Mouse (Mus musculus) heart, adult 8-10 months (tissue): ENCODE measurements at regions not wholly inside any gene's neighbourhood (a gene's known extent, or its start where the extent isn't known, plus 50 kb on each side); places are given as distances from the start of the nearest gene placed in this dataset.
A peak's percentile ranks its signal among the peaks of the same experiment; 100 is the strongest.

Source experiments
- DNase-seq: peaks from one replicate; pipeline ENCODE4 v3.0.0; 2022; ENCODE audit warnings: low spot score

DNA sequence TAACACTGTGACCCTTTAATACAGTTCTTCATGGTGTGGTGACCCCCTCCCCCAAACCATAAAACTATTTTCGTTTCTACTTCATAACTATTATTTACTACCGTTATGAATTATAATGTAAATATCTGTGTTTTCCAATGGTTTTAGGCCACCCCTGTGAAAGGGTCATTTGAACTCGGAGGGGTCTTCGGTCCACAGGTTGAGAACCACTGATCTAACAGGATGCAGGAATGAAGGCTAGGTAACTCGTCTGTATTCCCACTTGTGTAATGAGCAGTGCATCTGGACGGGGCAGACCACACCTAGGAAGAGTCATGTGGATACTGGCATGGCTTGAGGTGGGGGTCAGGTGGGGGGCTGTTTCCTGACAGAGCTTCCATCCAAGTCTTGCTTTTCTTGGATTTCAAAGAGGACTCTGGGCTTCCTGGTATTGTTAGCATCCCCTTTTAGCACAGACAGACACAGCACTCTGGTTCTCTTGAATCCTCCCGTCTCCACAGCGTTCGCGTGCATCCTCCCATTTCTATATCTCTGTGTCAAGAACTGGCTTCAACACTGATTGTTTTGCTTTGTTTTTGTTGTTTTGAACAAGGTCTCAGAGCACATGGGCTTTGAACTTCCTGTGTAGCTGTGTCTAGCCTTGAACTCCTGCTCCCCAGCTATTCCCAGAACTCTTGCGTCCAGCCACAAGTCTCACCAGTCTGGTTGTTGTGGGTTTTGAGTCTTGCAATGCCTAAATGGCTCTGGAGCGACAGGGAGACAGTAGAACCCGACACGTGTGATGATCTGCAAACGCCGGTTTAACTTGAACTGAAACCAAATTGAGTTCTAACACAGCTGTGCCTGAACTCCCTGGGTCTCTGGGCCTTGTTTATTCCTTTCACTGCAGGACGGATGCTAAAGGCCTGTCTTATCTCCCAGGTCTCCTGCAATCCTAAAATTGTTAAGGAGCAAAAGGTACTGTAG, 75.4 kb upstream of the Ralgps2 start:
- DNase-seq = no peak

DNA sequence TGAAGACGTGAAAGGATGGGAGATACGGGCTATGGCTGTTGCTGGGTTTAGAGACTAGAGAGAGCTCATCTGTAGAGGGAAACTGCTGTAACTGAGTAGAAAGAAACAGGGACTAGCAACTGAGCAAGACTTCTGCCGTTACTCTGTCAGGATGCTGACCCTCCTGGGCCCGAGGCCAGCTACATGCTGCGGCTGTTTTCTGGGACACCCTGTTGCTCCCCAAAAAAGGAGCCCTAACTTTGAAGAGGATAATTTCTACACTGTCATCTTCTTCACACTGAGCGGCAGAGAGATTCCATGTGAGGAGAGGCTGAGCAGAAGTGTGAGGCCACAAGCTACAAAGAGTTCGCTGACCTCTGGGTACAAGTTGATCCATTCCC, 74.2 kb upstream of the Ralgps2 start:
- DNase-seq = no peak

DNA sequence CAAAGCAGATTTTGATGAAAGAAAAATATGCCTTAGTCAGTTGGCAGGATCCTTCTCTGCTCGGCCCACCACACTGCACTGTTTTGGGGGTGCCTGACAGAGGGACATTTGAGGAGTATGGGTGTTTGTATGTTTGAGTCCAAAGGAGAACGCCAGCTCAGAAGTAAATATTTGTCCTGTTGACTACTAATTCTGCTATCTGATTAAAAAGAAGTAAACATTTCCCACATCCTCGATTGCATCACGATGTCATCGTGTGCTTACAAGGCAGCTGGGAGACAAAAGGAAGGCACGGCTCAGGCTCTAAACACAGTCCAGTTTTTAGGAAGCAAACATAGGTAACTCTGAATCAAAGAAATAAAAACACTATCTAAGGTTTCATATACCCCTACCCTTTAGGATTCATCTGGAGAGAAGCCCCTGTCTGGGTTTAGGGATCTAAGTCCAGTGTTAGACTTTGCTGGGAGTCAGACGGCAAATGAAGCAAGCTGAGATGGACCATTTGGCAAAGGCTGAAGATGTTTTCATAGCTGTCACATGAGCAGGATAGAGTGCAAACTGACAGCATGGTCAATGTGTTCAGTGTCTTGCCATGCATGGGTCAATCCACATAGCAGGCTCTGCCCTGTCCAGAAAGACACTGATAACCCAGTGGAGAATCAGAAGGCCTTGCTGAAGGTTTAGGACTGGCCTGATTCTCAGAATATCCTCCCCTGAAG, 73.7 kb upstream of the Ralgps2 start:
- DNase-seq = no peak

- DNase-seq = no peak
Observed at GRCm38 (mm10) chr1:157011226-157011625, 71.8 kb upstream of the Ralgps2 start.

DNA sequence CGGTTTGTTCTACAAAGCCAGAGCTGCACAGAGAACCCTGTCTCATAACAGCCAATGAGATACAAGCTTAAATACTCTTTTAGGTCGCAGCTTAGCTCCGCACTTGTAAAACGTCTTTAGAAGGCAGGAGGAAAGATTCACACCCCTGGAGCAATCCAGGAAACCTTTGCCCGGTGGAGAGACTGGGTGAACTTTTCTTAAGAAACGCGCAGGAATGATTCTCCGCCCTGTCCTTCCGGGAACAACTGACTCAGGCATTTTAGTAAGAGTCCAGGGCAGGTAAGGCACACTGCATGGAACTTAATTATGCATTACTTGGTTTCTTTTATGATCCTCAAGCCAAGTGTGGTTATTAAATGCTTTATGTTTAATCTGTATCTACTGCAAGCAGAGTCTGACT, 70.0 kb upstream of the Ralgps2 start:
- DNase-seq = no peak

DNA sequence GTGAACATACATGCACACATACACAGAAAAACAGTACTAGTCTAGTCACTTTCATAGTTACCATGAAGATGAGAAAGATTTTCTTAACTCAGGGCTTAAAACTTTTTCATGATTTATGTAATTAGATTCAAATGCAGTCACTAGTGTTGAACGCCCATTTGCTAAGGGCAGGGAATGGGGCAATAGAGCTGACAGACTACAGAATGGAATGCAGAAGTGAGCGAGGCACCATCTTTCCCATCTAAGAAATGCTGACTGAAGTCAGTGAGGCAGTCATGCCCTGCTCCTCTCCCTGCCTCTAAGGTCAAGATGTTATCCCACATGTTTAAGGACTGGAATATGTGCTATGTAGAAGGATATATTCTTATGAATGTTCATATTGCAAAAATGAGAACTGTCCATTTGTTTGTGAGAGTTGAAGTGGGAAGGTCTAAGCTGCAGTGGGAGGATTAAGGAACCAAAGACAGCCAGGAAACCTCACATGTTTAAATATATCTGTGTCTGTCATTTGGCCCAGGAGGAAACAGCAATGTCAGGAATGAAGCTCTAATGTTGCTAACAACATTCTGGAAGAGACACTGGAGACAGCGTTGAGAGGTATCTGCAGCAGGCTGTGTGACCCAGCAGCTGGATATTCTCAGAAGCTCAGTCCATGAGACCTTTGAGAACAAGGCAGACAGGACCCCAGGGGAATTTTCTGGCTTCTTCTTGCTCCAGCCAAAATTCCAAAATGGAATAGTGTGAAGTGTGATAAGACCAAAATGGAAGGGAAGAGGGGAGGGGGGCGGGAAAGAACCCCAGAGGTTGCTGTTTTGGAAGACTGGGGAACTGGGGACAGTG, 68.7 kb upstream of the Ralgps2 start:
- DNase-seq = peak; percentile 79

DNA sequence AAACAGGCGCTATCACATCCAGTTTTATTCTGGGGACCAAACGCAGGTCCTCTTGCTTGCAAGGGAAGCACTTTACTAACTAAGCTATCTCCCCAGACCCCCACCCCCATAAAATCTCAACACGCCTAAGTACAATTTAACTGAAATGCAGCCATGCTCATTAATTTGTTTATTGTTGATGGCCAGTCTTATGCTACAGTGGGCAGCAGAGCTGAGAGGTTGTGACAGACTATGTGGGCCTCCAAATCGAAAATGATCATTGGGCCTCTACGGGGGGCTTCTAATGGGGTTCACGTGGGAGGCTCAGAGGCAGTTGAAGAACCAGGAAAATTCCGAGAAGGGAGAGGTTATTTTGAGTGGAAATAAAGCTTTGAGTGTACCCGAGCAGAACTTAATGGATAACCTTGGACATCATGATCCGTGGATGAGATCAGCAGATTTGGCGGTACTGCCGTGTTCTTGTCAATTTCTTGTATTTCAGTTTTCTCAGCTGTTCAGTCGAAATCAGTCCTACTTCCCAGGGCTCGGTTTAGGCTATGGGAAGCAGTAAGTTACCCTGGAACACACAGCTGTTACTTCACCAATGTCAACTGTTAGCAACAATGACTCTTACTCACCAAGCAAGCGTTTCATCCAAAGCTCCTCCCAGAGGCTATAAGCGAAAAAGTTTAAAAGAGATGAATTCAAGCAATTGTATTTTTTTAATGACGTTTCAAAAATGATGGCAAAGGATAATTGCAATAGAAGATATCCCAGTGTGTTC, 65.1 kb upstream of the Ralgps2 start:
- no peak for DNase-seq

DNA sequence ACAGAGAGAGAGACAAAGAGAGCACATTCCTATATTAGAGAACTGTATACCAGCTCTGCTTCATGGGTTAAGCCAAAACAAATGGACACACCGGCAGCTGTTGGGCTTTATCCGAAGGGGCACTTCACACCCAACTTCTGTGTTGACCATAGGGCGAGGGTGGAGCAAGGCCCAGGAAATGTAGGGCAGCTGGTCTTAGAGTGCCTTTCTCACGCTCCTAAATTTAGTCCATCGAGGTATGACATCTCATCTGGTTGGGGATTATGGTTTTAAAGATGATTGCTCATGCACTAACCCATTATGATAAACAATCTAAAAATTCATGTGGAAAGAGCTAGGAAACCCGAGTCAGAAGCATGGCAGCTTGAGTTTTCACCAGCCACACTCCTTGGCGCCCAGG, 63.6 kb upstream of the Ralgps2 start:
- DNase-seq = no peak

DNA sequence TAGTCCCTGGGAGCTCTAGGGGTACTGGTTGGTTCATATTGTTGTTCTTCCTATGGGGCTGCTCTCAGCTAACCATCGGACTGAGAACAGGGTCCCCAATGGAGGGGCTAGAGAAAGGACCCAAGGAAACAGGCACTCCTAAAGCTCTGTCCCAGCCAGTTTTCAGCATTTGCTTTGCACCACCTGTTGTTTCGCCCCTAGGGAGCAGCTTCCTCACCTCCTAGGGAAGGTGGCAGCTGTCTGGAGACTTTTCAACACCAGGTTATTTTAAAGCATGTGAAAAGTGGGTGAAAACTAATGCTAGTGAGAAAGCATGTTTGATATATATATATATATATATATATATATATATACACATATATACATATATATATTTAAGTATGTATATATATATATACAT, 62.8 kb upstream of the Ralgps2 start:
- no peak for DNase-seq

- DNase-seq = no peak
Observed at GRCm38 (mm10) chr1:157001008-157001660, 61.7 kb upstream of the Ralgps2 start.

- DNase-seq = no peak
Observed at GRCm38 (mm10) chr1:156999947-157000346, 60.5 kb upstream of the Ralgps2 start.

DNA sequence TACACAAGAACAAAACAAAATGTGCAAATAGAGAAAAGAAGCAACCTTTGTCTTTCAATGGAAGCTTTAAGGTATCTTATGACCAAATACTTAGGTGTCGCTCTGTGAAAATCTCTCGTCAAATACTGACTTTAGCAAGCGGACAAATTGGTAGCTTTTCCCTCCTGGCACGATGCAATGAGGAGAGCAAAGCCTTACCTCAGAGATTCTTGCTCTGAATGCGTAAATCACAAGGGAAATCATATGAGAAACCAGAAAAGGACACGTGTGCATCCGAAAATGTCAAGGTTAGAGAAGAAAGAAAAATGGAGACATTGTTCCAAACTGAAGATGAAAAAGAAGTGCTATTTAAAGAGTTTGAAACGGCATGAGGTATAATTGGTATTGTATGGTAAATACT, 59.8 kb upstream of the Ralgps2 start:
- DNase-seq = no peak

DNA sequence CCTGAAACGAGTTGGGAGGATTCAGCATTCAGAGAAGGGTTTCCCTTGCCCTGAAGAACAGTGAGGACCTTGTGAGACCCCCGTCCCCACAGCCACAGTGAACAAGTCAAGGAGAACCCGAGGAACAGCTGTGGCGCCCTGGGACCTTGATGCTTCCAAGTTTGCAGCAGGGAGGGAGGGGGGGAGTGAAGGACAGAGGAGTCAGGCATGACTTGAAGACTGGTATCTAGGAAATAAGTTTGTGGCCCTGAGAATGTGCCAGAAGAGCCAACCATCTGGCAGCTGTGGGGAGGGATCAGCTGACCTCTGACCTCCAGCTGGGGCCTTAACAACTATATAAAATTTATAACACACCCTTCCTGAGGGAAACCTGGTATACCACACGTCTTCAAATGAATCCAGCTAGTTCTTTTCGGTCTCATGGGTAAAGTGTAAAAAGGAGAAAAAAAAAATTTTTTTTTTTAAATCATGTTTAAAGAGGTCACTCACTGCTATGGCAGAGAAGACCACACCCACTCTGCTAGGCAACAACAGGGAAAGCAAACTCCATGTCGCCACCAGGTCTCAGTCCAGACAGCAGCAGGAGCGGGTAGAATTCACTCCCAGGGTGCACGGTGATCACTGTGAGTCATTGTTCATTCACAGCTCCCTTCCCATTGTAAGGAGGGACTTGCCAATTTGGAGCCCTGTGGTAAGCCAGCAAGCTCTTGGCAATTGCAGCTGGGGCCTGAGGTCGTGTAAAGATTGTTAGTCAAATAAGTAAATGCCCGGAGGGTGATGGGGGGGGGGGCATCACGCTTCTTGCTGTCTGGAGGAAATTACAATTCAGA, 58.3 kb upstream of the Ralgps2 start:
- no peak for DNase-seq

DNA sequence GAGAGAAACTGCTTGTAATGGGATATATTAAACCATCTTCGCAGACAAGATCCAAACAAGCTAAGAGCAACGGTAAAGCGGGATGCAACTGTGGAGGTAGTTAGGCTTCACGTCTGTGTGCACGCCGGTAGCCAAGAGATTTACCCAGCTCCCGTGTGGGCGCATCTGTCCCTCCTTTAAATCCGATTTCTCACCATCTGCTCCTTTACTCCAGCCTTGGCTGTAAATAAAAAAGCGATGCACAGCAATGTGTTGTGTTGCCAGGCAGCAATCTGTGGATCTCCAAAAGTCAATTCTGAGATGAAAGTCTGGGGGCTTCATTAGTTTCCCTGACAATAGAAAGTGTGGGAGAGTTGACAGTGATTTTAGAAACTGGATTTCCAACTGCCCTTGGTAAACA, 57.6 kb upstream of the Ralgps2 start:
- no peak for DNase-seq

GRCm38 (mm10) chr1:156996084-156996880, 56.9 kb upstream of the Ralgps2 start:
- DNase-seq = no peak

- no peak for DNase-seq
Observed at GRCm38 (mm10) chr1:156995180-156995951, 55.9 kb upstream of the Ralgps2 start.

GRCm38 (mm10) chr1:156994644-156995016, 55.2 kb upstream of the Ralgps2 start:
- DNase-seq = no peak

GRCm38 (mm10) chr1:156994005-156994643, 54.7 kb upstream of the Ralgps2 start:
- DNase-seq = no peak
